Mouse (Mus musculus) ES-Bruce4 (cell line): Measurements from ENCODE around the gene Adamts20. TPM values are rescaled to one million over a fixed set of nuclear protein-coding genes. Genes with fewer than 3 reads are reported as not detected.

Experiments
- H3K27ac ChIP-seq: 2 replicates; pipeline ENCODE4 v1.5.1; 2012; ENCODE audit warnings: low read length, inconsistent platforms; ENCODE audit not compliant: insufficient read depth
- H3K27me3 ChIP-seq: 2 replicates; pipeline ENCODE4 v1.6.1; 2012; ENCODE audit warnings: mild to moderate bottlenecking, low read length, inconsistent platforms; ENCODE audit not compliant: control insufficient read depth, poor library complexity, insufficient read depth, severe bottlenecking
- H3K36me3 ChIP-seq: 2 replicates; pipeline ENCODE4 v1.6.1; 2012; ENCODE audit warnings: inconsistent platforms, mild to moderate bottlenecking, low read length, moderate library complexity; ENCODE audit not compliant: control insufficient read depth, poor library complexity, insufficient read depth, severe bottlenecking
- H3K4me1 ChIP-seq: one replicate; pipeline ENCODE4 v1.8.1; 2011; ENCODE audit warnings: low read length; ENCODE audit not compliant: control insufficient read depth, insufficient read depth
- H3K4me3 ChIP-seq: 2 replicates; pipeline ENCODE4 v1.5.1; 2011; ENCODE audit warnings: low read depth, mild to moderate bottlenecking, low read length
- H3K9ac ChIP-seq: 2 replicates; pipeline ENCODE4 v1.6.1; 2012; ENCODE audit warnings: low read depth, mild to moderate bottlenecking, inconsistent platforms; ENCODE audit not compliant: poor library complexity, severe bottlenecking
- H3K9me3 ChIP-seq: replicated peaks from 2 replicates; pipeline ENCODE4 v1.6.1; 2012; ENCODE audit warnings: mild to moderate bottlenecking, low read length, inconsistent platforms; ENCODE audit not compliant: control insufficient read depth, poor library complexity, insufficient read depth, severe bottlenecking
- CTCF ChIP-seq: IDR thresholded peaks from one replicate; pipeline ENCODE4 v1.8.1; 2011; ENCODE audit warnings: low read depth, low read length
- EP300 ChIP-seq: IDR thresholded peaks from 2 replicates; pipeline ENCODE4 v1.6.1; 2011; ENCODE audit warnings: low read depth, low read length; ENCODE audit not compliant: insufficient read depth
- POLR2A ChIP-seq: IDR thresholded peaks from one replicate; pipeline ENCODE4 v1.8.1; 2011; ENCODE audit warnings: low read length; ENCODE audit not compliant: insufficient read depth
- polyA plus RNA-seq: library from polyadenylated mRNA; stranded (reverse); fragments of >200 nt; gene quantifications from 2 replicates; pipeline ENCODE4 v1.2.4, GENCODE M21; 2011; ENCODE audit warnings: low read depth; ENCODE audit not compliant: missing spikeins, insufficient read depth, insufficient read length

Adamts20 gene
- polyA plus RNA-seq, 1 experiment: 0.42 TPM

DNA sequence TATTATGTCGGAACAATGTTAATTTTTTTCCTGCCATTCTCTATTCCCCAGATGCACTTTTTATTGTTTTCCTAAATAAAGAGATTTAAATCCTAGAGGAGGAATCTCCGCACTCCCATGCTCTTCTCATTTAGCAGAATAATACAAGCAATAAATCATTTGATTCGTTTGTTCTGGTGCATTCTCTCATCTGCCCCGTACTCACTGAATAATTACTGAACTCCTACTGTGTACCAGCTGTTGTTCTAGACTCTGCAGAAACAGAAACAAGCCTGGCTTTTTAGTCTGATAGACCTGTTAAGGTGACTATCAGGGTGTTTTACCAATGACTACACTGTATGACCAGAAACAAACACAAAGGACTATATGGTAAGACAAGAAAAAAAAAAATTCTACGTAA, 29.7 kb downstream of the Adamts20 start:
- no peaks in the 10 kb centered on the region for H3K4me1 ChIP-seq

DNA sequence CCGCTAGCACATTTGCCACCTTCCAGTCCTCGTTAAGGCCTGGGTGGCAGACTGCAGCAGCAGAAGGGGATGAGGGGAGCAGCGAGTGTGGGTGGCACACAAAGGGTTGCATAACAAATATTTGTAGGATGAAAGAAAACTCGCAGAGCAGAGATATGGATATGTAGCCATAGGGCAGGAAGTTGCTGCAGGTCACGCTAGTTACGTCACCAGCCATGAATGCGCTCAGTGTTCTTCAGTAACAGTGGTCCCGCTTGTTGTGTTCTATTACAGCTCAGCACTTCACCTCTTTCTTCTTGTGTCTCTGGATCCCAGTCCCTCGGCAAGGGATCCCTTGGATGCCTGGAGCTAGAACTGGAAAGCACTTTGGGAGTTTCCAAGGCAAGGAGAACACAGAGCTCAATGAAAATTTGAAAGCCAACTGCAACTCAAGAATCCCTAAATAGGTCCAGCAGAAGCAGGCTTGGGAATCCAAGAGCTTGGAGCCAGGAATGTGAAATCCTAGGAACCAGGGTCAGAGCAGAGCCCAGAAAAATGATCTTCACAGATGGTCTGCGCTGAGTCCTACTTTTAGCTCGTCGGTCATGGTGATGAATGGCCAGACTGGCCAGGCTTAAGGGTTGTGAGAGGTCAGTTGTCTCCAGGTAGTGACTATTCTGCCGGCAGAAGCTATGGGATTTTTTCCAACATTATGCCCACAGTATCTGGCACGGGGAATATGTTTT, 34.4 kb downstream of the Adamts20 start:
- H3K4me3 ChIP-seq: no peak overlapping the region
- H3K36me3 ChIP-seq: no peaks in the 10 kb centered on the region
- no peak for TF ChIP-seq POLR2A
- TF ChIP-seq EP300: no peak
- TF ChIP-seq CTCF: no peak
- no peak overlapping the region for H3K27ac ChIP-seq
- H3K9me3 ChIP-seq: no peaks in the 10 kb centered on the region
- no peak overlapping the region for H3K9ac ChIP-seq
- no peaks in the 10 kb centered on the region for H3K4me1 ChIP-seq
- no peaks in the 10 kb centered on the region for H3K27me3 ChIP-seq

More for the DNA sequence above, 29.7 kb downstream of the Adamts20 start:
- TF ChIP-seq CTCF (no peak), EP300 (no peak), POLR2A (no peak)
- Histone ChIP-seq H3K36me3 (no peaks in the 10 kb centered on the region), H3K9me3 (no peaks in the 10 kb centered on the region), H3K27me3 (no peaks in the 10 kb centered on the region), H3K9ac (no peak overlapping the region), H3K4me3 (no peak overlapping the region), H3K27ac (no peak overlapping the region)

DNA sequence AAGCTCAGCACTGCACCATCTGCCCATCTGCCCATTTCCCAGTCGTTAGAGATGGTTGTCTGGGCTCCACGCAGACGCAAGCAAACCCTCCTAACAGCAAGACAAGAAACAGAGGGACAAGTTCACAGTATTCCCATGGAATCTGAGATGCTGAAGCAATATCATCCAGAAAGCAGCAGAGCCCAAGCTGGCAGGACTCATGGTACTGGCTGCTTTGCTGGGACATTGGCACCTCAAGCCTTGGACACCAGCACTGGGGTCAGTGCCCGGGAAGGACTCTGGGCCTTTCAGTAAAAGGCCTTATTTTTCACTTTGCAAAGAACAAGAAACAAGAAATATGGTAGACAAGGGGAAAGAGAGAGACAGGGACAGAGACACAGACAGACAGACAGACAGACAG, 36.5 kb downstream of the Adamts20 start:
- Histone ChIP-seq H3K36me3 (no peaks in the 10 kb centered on the region), H3K4me3 (no peak overlapping the region), H3K27ac (no peak overlapping the region), H3K4me1 (no peaks in the 10 kb centered on the region), H3K27me3 (no peaks in the 10 kb centered on the region), H3K9ac (no peak overlapping the region), H3K9me3 (no peaks in the 10 kb centered on the region)
- TF ChIP-seq POLR2A: no peak
- TF ChIP-seq CTCF: no peak
- TF ChIP-seq EP300: no peak

DNA sequence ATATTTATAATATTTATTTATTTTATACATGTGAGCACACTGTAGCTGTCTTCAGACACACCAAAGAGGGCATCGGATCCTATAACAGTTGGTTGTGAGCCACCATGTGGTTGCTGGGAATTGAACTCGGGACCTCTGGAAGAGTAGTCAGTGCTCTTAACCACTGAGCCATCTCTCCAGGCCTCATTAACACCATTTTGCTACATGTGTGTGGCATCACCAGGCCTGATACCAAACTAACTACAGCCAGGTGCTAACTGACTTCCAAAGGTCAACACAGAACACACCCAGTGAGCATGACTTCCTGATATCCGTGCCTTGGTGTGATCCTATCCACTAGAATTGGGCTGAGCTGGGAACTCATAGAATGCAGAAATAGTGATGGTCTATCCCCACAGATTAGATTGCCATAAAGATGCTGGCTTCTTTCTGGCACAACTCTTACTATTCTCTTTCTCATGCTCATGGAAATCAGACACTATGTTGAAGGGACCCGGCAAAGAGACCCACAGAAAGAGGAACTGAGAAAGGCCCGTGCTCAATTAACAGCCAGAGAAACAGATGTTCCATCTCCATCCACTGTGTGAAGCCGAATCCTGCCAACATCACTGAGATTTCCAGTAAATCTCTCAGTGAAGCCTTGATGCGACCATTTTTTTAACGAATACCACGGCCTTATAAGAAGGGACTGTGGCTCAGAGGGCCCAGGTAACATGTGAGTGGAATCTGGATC, 37.6 kb downstream of the Adamts20 start:
- Histone ChIP-seq H3K27ac (no peak overlapping the region), H3K9ac (no peak overlapping the region), H3K27me3 (no peaks in the 10 kb centered on the region), H3K36me3 (no peaks in the 10 kb centered on the region), H3K9me3 (no peaks in the 10 kb centered on the region), H3K4me1 (no peaks in the 10 kb centered on the region), H3K4me3 (no peak overlapping the region)
- TF ChIP-seq EP300: no peak
- TF ChIP-seq CTCF: no peak
- TF ChIP-seq POLR2A: no peak

DNA sequence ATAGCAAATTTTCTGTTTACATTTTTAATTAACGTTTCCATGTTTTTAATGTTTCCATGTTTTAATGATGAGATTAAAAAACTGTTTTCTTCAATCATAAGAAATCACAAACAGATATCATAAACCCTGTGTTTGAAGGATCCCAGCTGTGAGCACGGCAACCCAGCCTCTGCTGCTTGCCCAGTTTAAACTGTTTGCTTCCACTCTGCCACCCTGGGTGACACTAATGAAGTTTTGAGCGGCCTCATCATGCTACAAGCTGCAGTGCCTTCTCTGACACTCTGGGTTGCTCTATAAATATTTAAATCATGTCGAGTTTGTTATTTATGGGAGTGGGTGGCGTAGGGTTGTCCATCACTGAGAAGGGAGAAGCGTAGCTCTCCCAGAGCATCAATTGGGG, 44.7 kb downstream of the Adamts20 start:
- Histone ChIP-seq H3K27me3 (no peaks in the 10 kb centered on the region; the same call in 1 of the 2 replicates), H3K4me3 (no peak overlapping the region)
- TF ChIP-seq POLR2A (no peak), CTCF (no peak), EP300 (no peak)

DNA sequence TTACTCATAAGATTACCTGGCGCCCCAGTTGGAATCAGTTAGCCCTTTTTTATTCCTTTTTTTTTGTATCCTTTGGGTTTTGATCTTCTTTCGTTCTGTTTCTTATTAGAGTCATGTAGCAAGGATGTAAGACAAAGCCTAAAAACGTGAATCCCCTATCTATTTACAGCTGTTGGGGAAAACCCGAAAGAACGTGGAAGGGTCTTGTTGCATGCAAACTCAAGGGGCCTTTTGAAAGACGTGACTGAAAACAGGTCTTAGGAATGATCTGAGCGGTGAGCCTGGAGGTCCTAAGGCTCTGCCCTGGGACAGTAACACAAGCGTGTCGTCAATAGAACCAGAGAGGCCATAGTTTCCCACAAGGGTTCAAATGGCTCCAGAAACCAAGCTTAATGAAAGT, 46.1 kb downstream of the Adamts20 start:
- Histone ChIP-seq H3K36me3 (no peaks in the 10 kb centered on the region), H3K4me3 (no peak overlapping the region), H3K27ac (no peak overlapping the region), H3K9me3 (no peaks in the 10 kb centered on the region), H3K4me1 (no peaks in the 10 kb centered on the region), H3K27me3 (no peaks in the 10 kb centered on the region; the same call in 1 of the 2 replicates), H3K9ac (no peak overlapping the region)
- TF ChIP-seq POLR2A (no peak), EP300 (no peak), CTCF (no peak)

More for the DNA sequence above, 44.7 kb downstream of the Adamts20 start:
- Histone ChIP-seq H3K4me1 (no peaks in the 10 kb centered on the region), H3K36me3 (no peaks in the 10 kb centered on the region), H3K27ac (no peak overlapping the region), H3K9ac (no peak overlapping the region), H3K9me3 (no peaks in the 10 kb centered on the region)
